Mouse (Mus musculus): ENCODE measurements around the gene Pold1.

Gene Pold1

GRCm38 (mm10) chr7:44527483-44528398 lies 20.9 kb downstream of the Pold1 start:
- DNase-seq (ENCODE audit: extremely low read depth, low read depth, low spot score): peak; percentile 21

GRCm38 (mm10) chr7:44526414-44527154 lies 22.1 kb downstream of the Pold1 start:
- DNase-seq (ENCODE audit: extremely low read depth, low read depth, low spot score): peak; percentile 18

- peak; percentile 33 for DNase-seq (ENCODE audit: extremely low read depth, low read depth, low spot score)
These were observed 23.4 kb downstream of the Pold1 start for GRCm38 (mm10) chr7:44525126-44525832.

- DNase-seq (ENCODE audit: extremely low read depth, low read depth, low spot score): no peak
These were observed 24.1 kb downstream of the Pold1 start, which contains the start of gene Mybpc2 for GRCm38 (mm10) chr7:44524502-44524901. TSS of gene Mybpc2 (minus strand) at chr7:44524656.

GRCm38 (mm10) chr7:44523056-44523455 lies 25.6 kb downstream of the Pold1 start:
- DNase-seq (ENCODE audit: extremely low read depth, low read depth, low spot score): no peak

GRCm38 (mm10) chr7:44521710-44522109 lies 26.9 kb downstream of the Pold1 start:
- DNase-seq (ENCODE audit: extremely low read depth, low read depth, low spot score): no peak

GRCm38 (mm10) chr7:44520990-44521389 lies 27.7 kb downstream of the Pold1 start:
- DNase-seq (ENCODE audit: extremely low read depth, low read depth, low spot score): no peak

GRCm38 (mm10) chr7:44519240-44519913 lies 29.3 kb downstream of the Pold1 start:
- no peak for DNase-seq (ENCODE audit: extremely low read depth, low read depth, low spot score)

- DNase-seq (ENCODE audit: extremely low read depth, low read depth, low spot score): no peak
These were observed 41.2 kb downstream of the Pold1 start for GRCm38 (mm10) chr7:44507491-44507890.

GRCm38 (mm10) chr7:44501563-44502115 lies 47.0 kb downstream of the Pold1 start:
- no peak for DNase-seq (ENCODE audit: extremely low read depth, low read depth, low spot score)

GRCm38 (mm10) chr7:44500046-44500445 lies 48.6 kb downstream of the Pold1 start:
- DNase-seq (ENCODE audit: extremely low read depth, low read depth, low spot score): no peak

GRCm38 (mm10) chr7:44498922-44499321 lies 49.7 kb downstream of the Pold1 start:
- no peak for DNase-seq (ENCODE audit: extremely low read depth, low read depth, low spot score)

GRCm38 (mm10) chr7:44497361-44498055 lies 51.1 kb downstream of the Pold1 start:
- no peak for DNase-seq (ENCODE audit: extremely low read depth, low read depth, low spot score)

GRCm38 (mm10) chr7:44496771-44497109 lies 51.9 kb downstream of the Pold1 start:
- DNase-seq (ENCODE audit: extremely low read depth, low read depth, low spot score): no peak

GRCm38 (mm10) chr7:44495992-44496770 lies 52.5 kb downstream of the Pold1 start, which contains the start of the genes Emc10 and Fam71e1:
TSS of gene Emc10 (minus strand) at chr7:44496529.
TSS of gene Fam71e1 (plus strand) at chr7:44496581.
- DNase-seq (ENCODE audit: extremely low read depth, low read depth, low spot score): peak; percentile 69

GRCm38 (mm10) chr7:44495086-44495485 lies 53.6 kb downstream of the Pold1 start:
- DNase-seq (ENCODE audit: extremely low read depth, low read depth, low spot score): no peak

- DNase-seq (ENCODE audit: extremely low read depth, low read depth, low spot score): no peak
These were observed 54.0 kb downstream of the Pold1 start for GRCm38 (mm10) chr7:44494681-44495080.

GRCm38 (mm10) chr7:44492166-44492826 lies 56.4 kb downstream of the Pold1 start:
- no peak for DNase-seq (ENCODE audit: extremely low read depth, low read depth, low spot score)

All from fat pad, adult 2 months (tissue).